In the genomic region with DNA sequence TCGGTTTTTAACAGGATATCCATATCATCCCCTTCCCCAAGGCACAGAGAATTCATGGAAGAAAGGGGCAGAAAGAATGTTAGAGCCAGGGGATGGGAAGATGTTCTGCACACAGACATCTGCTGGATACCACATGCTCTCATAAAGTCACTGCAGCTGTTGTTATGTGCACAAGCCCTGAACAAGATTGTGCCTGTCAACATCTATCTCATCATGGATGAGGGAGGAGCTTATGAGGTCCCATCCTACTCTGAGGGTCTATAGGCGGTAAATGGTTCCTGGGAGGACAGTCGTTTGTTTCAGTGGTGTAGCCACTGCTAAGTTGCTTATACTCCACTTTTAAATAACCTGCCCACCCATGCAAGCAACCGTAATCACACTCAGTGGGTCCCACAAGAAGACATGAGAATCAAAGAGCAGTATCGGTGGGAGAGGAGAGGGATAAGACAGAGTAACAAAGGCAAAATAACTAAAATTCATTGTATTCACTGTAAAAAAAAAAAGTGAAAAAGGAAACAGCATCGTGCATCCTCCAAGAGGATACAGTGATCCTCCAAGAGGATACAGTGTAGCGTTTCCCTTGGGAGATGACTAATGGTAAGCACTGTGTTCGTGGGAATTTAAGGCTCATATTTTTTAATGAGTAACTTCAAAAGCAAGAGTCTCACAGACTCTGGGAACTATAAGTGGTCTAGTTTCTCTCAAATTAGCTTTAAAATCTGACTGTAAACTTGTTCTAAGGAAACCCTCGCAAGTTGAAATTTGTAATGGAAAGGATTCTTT, we compare ENCODE assay signal across 21 mouse cellular contexts.
DNase-seq lines count a peak whose midpoint lies in the region; ATAC-seq and TF ChIP-seq lines count a peak whose summit lies in the region.
"Had no signal": no experiment of that assay in that cellular context is flagged by ENCODE, and none has a peak within 500 bp of the region (broad histone marks: within the 10 kb centered on the region; RNA-seq: fewer than 3 reads in every experiment).

No protein-coding gene starts in this region.

- no peak overlapping the region for H3K9ac ChIP-seq in heart, embryonic 11.5 days (ENCODE audit: low read depth, low read length)
- H3K9ac ChIP-seq in neural tube, embryonic 15.5 days (replicated peaks): no peak overlapping the region
- no peak overlapping the region for H3K9ac ChIP-seq in midbrain, embryonic 15.5 days
- H3K9ac ChIP-seq: heart, embryonic 15.5 days; intestine, embryonic 15.5 days; liver, postnatal 0 days; midbrain, embryonic 12.5 days; neural tube, embryonic 12.5 days had no signal

- in situ Hi-C loops in Patski (cut with MboI; ENCODE audit: low pct_unique_long_range_greater_than_20kb): no loop called here

- POLR2A ChIA-PET in Patski (lab: Charles Lee): interaction anchor here (0.6 to 0.7 kb wide), 2 partner anchors 11 to 400 kb away, joined by 3 read pairs; no protein-coding TSS in a partner anchor

- H3K4me1 ChIP-seq in heart, embryonic 11.5 days (ENCODE audit: control insufficient read depth, insufficient read depth, low read length): no peaks in the 10 kb centered on the region
- peaks cover 27% of the 10 kb centered on the region for H3K4me1 ChIP-seq in neural tube, embryonic 15.5 days
- H3K4me1 ChIP-seq in midbrain, embryonic 15.5 days: peaks cover 13% of the 10 kb centered on the region
- H3K4me1 ChIP-seq: heart, embryonic 15.5 days; intestine, embryonic 15.5 days had no signal

- WGBS in heart, embryonic 11.5 days (ENCODE audit: insufficient replicate concordance): 81% methylated on average over 9 of the region's 9 CpGs
- 75% methylated on average over 9 of the region's 9 CpGs for WGBS in neural tube, embryonic 15.5 days
- 85% methylated on average over 9 of the region's 9 CpGs for WGBS in midbrain, embryonic 15.5 days

- no peak overlapping the region for H3K4me3 ChIP-seq in heart, embryonic 11.5 days (ENCODE audit: low read depth, low read length)
- no peak overlapping the region for H3K4me3 ChIP-seq in layer of hippocampus, adult 2 months
- no peak overlapping the region for H3K4me3 ChIP-seq in neural tube, embryonic 15.5 days (replicated peaks)
- no peak overlapping the region for H3K4me3 ChIP-seq in midbrain, embryonic 15.5 days
- H3K4me3 ChIP-seq: forebrain, embryonic 10.5 days; heart, adult 2 months; heart, embryonic 15.5 days; intestine, embryonic 15.5 days; midbrain, embryonic 12.5 days; neural tube, embryonic 12.5 days had no signal

- H3K4me2 ChIP-seq in heart, embryonic 11.5 days: no peak overlapping the region
- no peak overlapping the region for H3K4me2 ChIP-seq in neural tube, embryonic 15.5 days
- H3K4me2 ChIP-seq in midbrain, embryonic 15.5 days: no peak overlapping the region
- H3K4me2 ChIP-seq: heart, embryonic 15.5 days; intestine, embryonic 15.5 days; liver, embryonic 11.5 days; midbrain, embryonic 12.5 days; neural tube, embryonic 12.5 days had no signal

- DNase-seq in heart, adult 11 months: peak; percentile 88
- no peak for DNase-seq in layer of hippocampus, adult 2 months (ENCODE audit: low spot score in 2 of 2)
- no peak for DNase-seq in layer of hippocampus, postnatal 36 days
- no peak for DNase-seq in Patski (ENCODE audit: low read depth, low spot score)
- DNase-seq in embryo, embryonic 10 days (ENCODE audit: low spot score): no peak
- DNase-seq: adrenal gland, postnatal 25 days; kidney, adult 8-10 months; kidney, postnatal 10 days; liver, postnatal 0 days; thymus, postnatal 25 days had no signal

- TF ChIP-seq CTCF in layer of hippocampus, adult 2 months (conservative IDR thresholded peaks at IDR 0.05): no peak
- TF ChIP-seq CTCF in Patski (IDR thresholded peaks at IDR 0.05): no peak

- ATAC-seq in heart, embryonic 11.5 days (replicated peaks; ENCODE audit: insufficient number of reproducible peaks, low FRiP score, low TSS enrichment): no peak
- ATAC-seq in Patski: peak; percentile 56
- ATAC-seq in neural tube, embryonic 15.5 days (ENCODE audit: low FRiP score): no peak
- ATAC-seq in midbrain, embryonic 15.5 days (replicated peaks): no peak
- ATAC-seq: intestine, embryonic 15.5 days; liver, postnatal 0 days; lung, postnatal 0 days had no signal

- no peak overlapping the region for H3K27ac ChIP-seq in heart, embryonic 11.5 days (ENCODE audit: low read depth, low read length)
- peak overlapping the region; percentile 63; the same call in 1 of the 2 replicates for H3K27ac ChIP-seq in layer of hippocampus, adult 2 months
- H3K27ac ChIP-seq in neural tube, embryonic 15.5 days (replicated peaks): peak overlapping the region; percentile 54
- no peak overlapping the region for H3K27ac ChIP-seq in midbrain, embryonic 15.5 days
- H3K27ac ChIP-seq: forebrain, embryonic 10.5 days; heart, adult 2 months; heart, embryonic 15.5 days; intestine, embryonic 15.5 days; neural tube, embryonic 12.5 days had no signal

- no peaks in the 10 kb centered on the region for H3K36me3 ChIP-seq in heart, embryonic 11.5 days (ENCODE audit: control insufficient read depth, insufficient read depth, low read length)
- H3K36me3 ChIP-seq in neural tube, embryonic 15.5 days: no peaks in the 10 kb centered on the region
- H3K36me3 ChIP-seq in midbrain, embryonic 15.5 days (replicated peaks): no peaks in the 10 kb centered on the region
- H3K36me3 ChIP-seq: forebrain, embryonic 10.5 days; heart, embryonic 15.5 days; intestine, embryonic 15.5 days; midbrain, embryonic 12.5 days; neural tube, embryonic 12.5 days had no signal

- no peaks in the 10 kb centered on the region for H3K27me3 ChIP-seq in heart, embryonic 11.5 days (ENCODE audit: control insufficient read depth, insufficient read depth, low read length)
- H3K27me3 ChIP-seq in Patski: no peaks in the 10 kb centered on the region
- H3K27me3 ChIP-seq in neural tube, embryonic 15.5 days (replicated peaks): no peaks in the 10 kb centered on the region
- H3K27me3 ChIP-seq in midbrain, embryonic 15.5 days (replicated peaks): no peaks in the 10 kb centered on the region
- H3K27me3 ChIP-seq: heart, embryonic 15.5 days; intestine, embryonic 15.5 days; midbrain, embryonic 12.5 days; neural tube, embryonic 12.5 days had no signal

- CTCF ChIA-PET in Patski (lab: Charles Lee): interaction anchor here (1.1 to 3.1 kb wide), 4 partner anchors 12 to 44 kb away, joined by 3 to 8 read pairs (median 5); no protein-coding TSS in a partner anchor

- no peaks in the 10 kb centered on the region for H3K9me3 ChIP-seq in heart, embryonic 11.5 days (replicated peaks; ENCODE audit: control insufficient read depth, low read length)
- no peaks in the 10 kb centered on the region for H3K9me3 ChIP-seq in neural tube, embryonic 15.5 days (replicated peaks)
- no peaks in the 10 kb centered on the region for H3K9me3 ChIP-seq in midbrain, embryonic 15.5 days
- H3K9me3 ChIP-seq: forebrain, embryonic 10.5 days; heart, embryonic 15.5 days; intestine, embryonic 15.5 days; midbrain, embryonic 12.5 days; neural tube, embryonic 12.5 days had no signal

Comparison
In these comparisons a context has a peak if more than half of its experiments do, and no peak if none do; other contexts are left out.
1. H3K27ac ChIP-seq: peak in layer of hippocampus, adult 2 months (single experiment) and neural tube, embryonic 15.5 days (single experiment); none in heart, embryonic 11.5 days (single experiment) and midbrain, embryonic 15.5 days (single experiment).